Mouse (Mus musculus): ENCODE data around the gene Irak1.

- TF ChIP-seq CTCF (IDR thresholded peaks at IDR 0.05; ENCODE audit: control insufficient read depth, insufficient read depth, low read length) (no peak), POLR2A (IDR thresholded peaks at IDR 0.05; ENCODE audit: borderline replicate concordance, control insufficient read depth, low read depth, low read length) (peak; percentile 70; the same call in 1 of the 2 replicates)
Observed at GRCm38 (mm10) chrX:73967177-73968075, 56.3 kb downstream of the Irak1 start.

Measured in bone marrow, adult 2 months (tissue).